Mouse (Mus musculus) heart, postnatal 36 days (tissue): ENCODE data around the gene Asb2. TPM values are rescaled to one million over a fixed set of nuclear protein-coding genes. Genes with fewer than 3 reads are reported as not detected.
A peak's percentile ranks its signal among the peaks of the same experiment; 100 is the strongest.

ENCODE experiments used
- DNase-seq, 2 experiments: peaks; one replicate each; pipeline ENCODE4 v3.0.0; 2021 to 2022
- intact Hi-C: fragments of 180-260 bp; cut with DNase I; formaldehyde crosslinking; loops from one replicate; pipeline ENCODE4 v1.15.1; 2025
- total RNA-seq, 2 experiments: library from RNA; stranded (reverse); gene quantifications; 2 replicates each; pipeline ENCODE4 v1.2.3; 2021

The Asb2 gene
- total RNA-seq, 2 experiments from 2014 or later = 370 to 512 TPM

GRCm38 (mm10) chr12:103281912-103282311 lies 73.9 kb downstream of the Asb2 start:
- peak; percentile 7 to 25 for DNase-seq
- intact Hi-C loops = no loop called here

- intact Hi-C loops = no loop called here
- DNase-seq = no peak
Measured at GRCm38 (mm10) chr12:103281491-103281890, 74.3 kb downstream of the Asb2 start.

- intact Hi-C loops = no loop called here
- no peak for DNase-seq
Measured at GRCm38 (mm10) chr12:103276422-103276821, 79.4 kb downstream of the Asb2 start.

DNA sequence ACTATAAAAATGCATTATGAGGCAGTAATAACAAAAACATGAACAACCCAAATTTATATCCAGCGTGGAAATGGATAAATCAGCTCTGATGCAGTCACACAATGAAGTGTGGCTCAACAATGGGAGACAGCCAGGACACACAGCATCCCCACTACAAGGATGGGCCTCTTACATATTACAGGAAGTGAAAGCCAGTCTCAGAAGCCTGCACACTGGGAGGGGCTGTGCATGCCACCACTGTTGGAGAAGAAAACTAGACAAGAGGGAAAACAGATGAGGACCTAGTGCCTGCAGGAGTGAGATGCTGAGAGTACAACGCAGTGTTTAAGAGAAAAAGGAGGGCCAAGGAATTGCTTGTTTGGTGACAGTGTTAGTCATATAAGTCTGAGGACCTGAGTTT lies 82.1 kb downstream of the Asb2 start:
- no peak for DNase-seq
- intact Hi-C loops = no loop called here

DNA sequence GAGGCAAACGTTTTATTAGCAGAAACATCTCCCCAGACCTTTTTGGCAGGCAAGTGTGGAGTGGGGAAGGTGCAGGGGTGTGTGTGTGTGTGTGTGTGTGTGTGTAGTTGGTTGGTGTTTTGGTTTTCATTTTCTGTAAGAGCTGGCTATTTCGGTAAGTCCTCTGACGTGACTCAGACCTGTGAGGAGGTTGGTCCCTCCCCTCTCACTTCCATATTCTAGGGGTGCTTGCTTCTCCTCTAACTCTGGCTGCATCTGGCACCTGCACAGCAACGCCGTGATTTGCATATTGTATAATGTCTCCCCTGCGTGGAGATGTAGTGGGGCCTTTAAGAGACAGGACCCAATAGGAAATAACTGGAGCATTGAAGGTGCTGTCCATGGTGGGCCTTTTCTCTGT lies 82.8 kb downstream of the Asb2 start:
- no peak for DNase-seq
- intact Hi-C loops = no loop called here

DNA sequence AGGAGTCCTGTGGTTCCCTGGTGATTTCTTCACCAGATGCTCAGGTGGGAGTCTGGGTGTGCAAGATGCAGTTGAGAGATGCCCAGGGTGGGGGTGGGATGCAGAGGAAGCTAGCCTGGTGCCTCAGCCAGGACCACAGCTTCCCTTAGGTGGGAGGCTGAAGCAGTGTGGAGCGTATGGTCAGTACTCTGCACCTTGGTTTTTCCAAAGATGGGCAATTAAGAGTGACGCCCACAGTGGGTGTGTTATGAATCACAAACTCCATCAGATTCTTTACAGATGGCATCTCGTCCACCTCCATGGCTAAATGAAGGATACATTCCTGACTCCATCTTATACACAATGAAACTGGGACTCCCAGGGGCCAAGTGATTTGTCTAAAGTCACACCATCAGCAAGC lies 83.6 kb downstream of the Asb2 start:
- no peak for DNase-seq
- intact Hi-C loops = no loop called here

Other genes with a start within 250 kb of the Asb2 start
- under 1 TPM in 1 of 2 experiments, not detected in 1; 0.43 TPM for gene Prima1, start 113.9 kb downstream of the Asb2 start, total RNA-seq
- not detected for gene Fam181a, start 45.0 kb downstream of the Asb2 start, total RNA-seq
- 1 to 10 TPM; 2.6 to 4.5 TPM for gene Otub2, start 32.7 kb upstream of the Asb2 start, total RNA-seq
- 1 to 10 TPM; 1.3 to 1.4 TPM for gene 9330161L09Rik, start 51.8 kb upstream of the Asb2 start, total RNA-seq
- 10 to 100 TPM; 81.2 to 82.6 TPM for gene Ddx24, start 69.8 kb upstream of the Asb2 start, total RNA-seq
- gene Ifi27, start 78.2 kb upstream of the Asb2 start, total RNA-seq = 10 to 100 TPM; 64.1 to 65.7 TPM
- 10 to 100 TPM; 43.8 to 98.9 TPM for gene Ifi27l2a, start 87.7 kb upstream of the Asb2 start, total RNA-seq
- not detected for gene Ifi27l2b, start 101.2 kb upstream of the Asb2 start, total RNA-seq
- gene Ppp4r4, start 176.3 kb upstream of the Asb2 start, total RNA-seq = under 1 TPM; 0.33 to 0.53 TPM